Mouse (Mus musculus) left cerebral cortex, adult 8-10 months (tissue): ENCODE results near the gene Plxnb2. TPM values are rescaled to one million over a fixed set of nuclear protein-coding genes. Genes with fewer than 3 reads are reported as not detected.

Source experiments
- DNase-seq, 2 experiments: peaks; one replicate each; pipeline ENCODE4 v3.0.0; 2022; ENCODE audit warnings: low spot score in 2 of 2
- total RNA-seq, 4 experiments: library from RNA; stranded (reverse); gene quantifications; 2 replicates each; pipeline ENCODE4 v1.2.4; 2022

Gene Plxnb2
- total RNA-seq, 4 experiments from 2014 or later, result 42.6 to 60.9 (median 54.8) TPM

- DNase-seq, result no peak
Measured at GRCm38 (mm10) chr15:89179630-89179964, 991 bp downstream of the Plxnb2 start.

DNA sequence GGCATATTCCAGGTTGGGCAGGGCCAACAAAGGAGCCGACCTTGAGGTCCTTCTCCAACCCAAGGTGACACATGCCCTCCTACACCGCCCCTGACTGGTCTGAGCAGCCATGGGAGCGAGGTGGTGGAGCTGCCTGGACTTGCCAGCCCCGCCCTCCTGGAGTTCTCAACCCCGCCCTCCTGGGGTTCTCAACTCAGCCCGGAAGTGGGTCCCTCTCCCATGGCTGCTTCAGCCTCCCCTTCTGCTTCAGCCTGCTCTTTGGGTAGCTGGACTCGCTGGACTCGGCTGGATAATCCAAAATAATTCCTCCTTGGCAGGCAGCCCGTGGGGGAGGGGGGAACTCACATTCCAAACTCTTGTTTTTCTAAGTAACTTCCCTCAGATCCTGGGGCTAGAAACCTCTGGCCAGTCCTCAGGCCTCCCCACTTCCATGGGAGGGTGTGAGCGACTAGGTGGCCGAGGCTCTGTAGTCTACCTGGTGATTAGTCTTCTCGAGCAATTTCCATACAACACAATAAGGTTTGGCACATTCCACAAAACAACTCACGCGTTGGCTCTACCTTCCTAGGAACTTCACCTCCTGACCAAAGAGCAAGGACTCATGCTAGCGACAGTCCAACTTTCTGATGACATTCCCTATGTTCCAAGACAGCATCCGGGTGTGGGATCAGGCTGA is 1.5 kb downstream of the Plxnb2 start:
- no peak for DNase-seq

DNA sequence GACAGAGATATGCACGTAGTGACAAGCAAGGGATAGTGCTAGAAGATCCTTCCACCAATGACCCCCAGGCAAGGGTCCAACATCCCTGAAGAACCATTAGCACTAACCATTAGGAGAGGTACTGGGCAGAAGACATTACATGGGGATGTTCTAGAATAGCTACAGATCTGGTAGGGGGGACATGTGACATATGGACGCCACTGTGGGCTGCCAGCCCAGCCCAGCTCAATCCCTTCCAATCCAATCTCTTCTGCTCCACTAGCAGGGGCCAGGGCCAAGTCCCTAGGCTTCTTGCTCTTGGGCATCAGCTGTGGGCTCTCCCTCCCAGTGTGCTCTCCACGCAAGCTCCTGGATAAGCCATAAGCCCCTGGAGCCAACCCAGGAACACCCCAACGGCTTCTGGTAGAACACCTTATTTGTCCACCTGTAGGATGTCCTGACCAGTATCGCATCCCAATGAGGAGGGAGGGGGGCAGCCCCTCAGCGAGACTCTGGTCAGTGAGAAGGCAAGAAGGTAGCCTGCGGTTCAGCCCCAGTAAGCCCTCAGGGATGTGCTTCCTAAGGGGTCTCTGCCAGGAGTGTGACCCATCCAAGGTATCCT is 2.2 kb downstream of the Plxnb2 start:
- DNase-seq, result no peak

DNA sequence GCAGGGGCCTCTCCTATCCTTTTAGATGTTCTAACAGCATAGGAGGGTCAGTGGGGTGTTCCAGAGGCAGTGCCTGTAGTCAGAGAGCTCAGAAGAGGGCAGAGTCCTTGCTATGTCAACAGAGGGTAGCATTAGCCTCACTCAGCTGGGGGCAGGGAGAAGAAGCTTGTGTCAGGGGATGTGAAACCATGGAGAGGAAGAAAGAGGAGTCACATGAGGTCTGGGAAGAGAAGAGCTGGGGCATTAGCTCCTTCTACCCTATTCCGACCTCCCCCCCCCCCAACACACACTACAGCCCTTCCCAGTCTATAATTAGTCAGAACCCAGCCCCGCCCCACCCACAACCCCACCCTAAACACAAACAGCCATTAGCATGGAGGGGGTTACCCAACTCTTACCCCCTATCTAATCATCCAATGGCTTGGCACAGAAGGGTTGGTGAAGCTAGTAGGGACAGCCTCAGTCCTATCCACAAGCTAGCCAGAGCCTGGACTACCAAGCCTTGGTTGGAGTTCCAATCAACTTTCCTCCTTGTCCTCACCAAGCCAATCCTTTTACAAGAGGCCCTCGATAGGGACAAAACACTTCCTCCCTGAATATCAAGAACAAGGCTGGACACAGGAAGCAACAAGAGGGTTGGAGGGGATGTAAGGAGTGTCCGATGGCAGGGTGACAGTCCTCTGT is 2.9 kb downstream of the Plxnb2 start:
- no peak for DNase-seq

- DNase-seq, result no peak
Measured at GRCm38 (mm10) chr15:89177121-89177520, 3.5 kb downstream of the Plxnb2 start.

DNA sequence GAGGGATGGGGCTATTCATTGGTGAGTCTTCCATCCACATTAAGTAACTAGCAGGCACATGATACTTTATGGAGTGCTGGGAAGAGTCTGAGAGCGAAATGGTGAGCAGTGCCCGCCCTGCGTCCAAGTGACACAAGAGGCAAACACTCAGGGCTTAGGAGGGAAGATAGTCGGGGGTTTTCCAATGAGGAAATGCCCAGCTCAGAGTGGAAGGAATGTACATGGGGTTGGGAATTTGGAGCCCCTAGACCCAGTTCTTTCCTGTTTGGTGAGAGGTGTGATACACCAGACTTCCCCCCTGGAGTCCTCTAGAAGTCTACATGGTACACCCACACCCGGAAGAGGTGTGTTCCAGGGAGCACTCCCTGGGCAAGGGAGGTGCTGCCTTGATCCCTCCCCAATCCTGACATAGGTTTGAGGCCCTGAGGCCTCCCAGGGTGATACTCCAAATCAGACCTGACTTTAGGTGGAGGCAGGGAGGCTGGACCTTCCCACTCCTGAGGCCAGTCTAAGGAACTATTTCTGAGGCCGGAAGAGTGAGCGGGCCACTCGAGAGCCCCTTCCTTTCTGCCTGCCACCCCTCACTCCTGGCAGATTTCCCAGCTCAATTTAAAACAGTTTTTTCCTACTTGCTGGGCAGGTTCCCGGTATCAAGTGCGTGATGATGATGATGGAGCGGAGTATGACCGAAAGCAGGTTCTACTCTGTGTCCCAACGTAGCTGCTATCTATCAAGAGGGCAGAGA is 5.0 kb downstream of the Plxnb2 start:
- no peak for DNase-seq

DNA sequence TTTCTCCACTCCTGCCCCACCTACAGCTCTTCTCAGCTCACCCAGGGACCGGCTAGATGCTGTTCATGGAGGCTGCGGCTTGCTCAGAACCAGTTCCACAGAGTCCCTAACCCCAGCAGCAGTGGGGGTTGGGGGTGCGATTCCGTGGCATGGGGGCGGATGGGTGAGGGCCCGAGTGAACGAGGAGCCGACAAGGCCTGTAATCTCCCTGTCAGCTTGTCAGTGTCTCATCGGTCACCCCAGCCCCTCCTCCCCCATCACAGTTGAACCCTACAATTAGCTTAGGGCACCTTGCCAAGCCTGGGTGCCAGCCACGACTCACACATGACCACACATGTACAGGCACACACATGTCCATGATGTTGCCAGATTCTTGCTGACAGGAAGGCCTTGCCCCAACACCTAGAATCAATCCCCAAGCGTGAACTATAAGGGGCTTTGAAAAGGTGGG is 5.7 kb downstream of the Plxnb2 start:
- DNase-seq, result no peak

GRCm38 (mm10) chr15:89173906-89174214 is 6.7 kb downstream of the Plxnb2 start:
- no peak for DNase-seq

GRCm38 (mm10) chr15:89173024-89173905 is 7.3 kb downstream of the Plxnb2 start:
- DNase-seq, result no peak

- DNase-seq, result no peak
Measured at GRCm38 (mm10) chr15:89172276-89172935, 8.2 kb downstream of the Plxnb2 start.

GRCm38 (mm10) chr15:89171526-89172051 is 9.0 kb downstream of the Plxnb2 start:
- no peak for DNase-seq

DNA sequence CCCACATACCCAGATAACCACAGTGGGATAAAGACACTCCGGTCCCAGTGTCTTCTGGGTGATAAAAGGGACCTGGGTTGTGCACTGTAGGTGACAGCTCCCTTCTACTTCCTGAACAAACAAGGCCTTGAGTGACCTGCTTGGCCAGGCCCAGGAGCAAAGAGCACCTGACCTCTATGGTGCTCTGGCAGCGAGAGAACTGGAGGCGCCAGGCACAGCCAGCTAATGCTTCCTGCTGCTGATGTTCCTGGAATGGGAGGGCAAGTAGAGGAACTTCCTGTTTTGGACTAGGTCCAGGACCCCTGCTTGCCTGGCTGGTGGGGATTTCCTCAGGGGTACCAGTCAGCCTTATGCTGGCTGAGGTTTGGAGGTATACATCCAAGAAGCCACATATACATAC is 10.5 kb downstream of the Plxnb2 start:
- DNase-seq, result no peak

- DNase-seq, result peak; percentile 76 to 89
Measured at GRCm38 (mm10) chr15:89169431-89169830, 11.2 kb downstream of the Plxnb2 start.

- DNase-seq, result no peak
Measured at GRCm38 (mm10) chr15:89168922-89169321, 11.7 kb downstream of the Plxnb2 start.

DNA sequence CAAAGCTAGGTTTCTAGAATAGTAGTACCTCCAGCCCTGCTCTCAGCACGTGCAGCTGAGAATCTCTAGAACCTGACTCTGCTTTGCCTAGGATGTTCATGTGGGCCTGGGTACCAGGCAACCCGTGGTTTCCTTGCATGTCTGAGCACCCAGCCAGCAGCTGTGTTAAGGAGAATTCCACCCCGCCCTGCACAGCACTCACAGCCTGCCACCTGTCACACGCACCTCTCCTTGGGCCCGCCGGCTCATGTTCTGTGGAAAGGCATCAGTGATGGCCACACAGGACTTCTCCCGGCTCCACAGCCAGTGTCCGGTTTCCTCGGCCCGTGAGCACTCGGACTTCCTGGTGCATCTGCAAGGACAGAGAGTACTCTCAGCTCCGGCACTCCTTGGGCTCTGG is 15.1 kb downstream of the Plxnb2 start:
- DNase-seq, result no peak

DNA sequence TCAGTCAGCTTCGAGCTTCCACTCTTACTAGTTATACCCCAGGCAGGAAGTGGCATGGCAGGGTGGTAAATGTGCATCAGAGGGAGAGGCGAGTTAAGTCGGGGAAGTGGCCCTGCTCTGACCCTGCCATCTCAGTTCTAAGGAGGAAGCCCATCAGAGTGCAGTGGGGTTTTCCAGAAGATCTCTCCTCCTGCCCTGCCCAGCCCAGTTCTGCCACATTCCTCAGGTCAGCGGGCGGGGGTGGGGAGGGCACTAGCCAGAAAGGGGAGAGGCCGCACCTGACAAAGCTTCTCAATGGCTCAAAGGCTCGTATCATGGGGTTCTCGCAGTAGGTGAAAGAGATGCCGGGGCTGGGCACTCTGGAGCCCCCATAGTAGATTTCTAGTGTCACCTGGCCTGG is 19.2 kb downstream of the Plxnb2 start:
- no peak for DNase-seq

- no peak for DNase-seq
Measured at GRCm38 (mm10) chr15:89158516-89158915, 22.1 kb downstream of the Plxnb2 start.

- DNase-seq, result no peak
Measured at GRCm38 (mm10) chr15:89157954-89158353, 22.6 kb downstream of the Plxnb2 start.

- DNase-seq, result no peak
Measured at GRCm38 (mm10) chr15:89152312-89152711, 28.3 kb downstream of the Plxnb2 start.

GRCm38 (mm10) chr15:89150041-89150390 is 30.6 kb downstream of the Plxnb2 start:
- no peak for DNase-seq
